17 mouse cellular contexts compared by ENCODE assay signal in genomic region chr6:140798841-140799240, GRCm38 (mm10).
DNase-seq lines count a peak whose midpoint lies in the region; ATAC-seq and TF ChIP-seq lines count a peak whose summit lies in the region.
"Had no signal": no experiment of that assay in that cellular context is flagged by ENCODE, and none has a peak within 500 bp of the region (broad histone marks: within the 10 kb centered on the region; RNA-seq: fewer than 3 reads in every experiment).

No protein-coding gene starts in this region.

- in situ Hi-C loops in CH12.LX (cut with MboI; ENCODE audit: low pct_ligation_motif_present, low pct_unique_long_range_greater_than_20kb, low sequenced_read_pairs), result no loop called here

- no peaks in the 10 kb centered on the region for H3K79me2 ChIP-seq in liver, adult 2 months (ENCODE audit: control insufficient read depth, insufficient read depth, low read length)
- H3K79me2 ChIP-seq in CH12.LX (replicated peaks; ENCODE audit: control insufficient read depth, extremely low read depth, insufficient read depth, poor library complexity, severe bottlenecking), result no peaks in the 10 kb centered on the region

- TF ChIP-seq RAD21 in CH12.LX (IDR thresholded peaks at IDR 0.05; ENCODE audit: low read depth, low read length), result no peak; the same call in 1 of the 2 replicates

- no peak for TF ChIP-seq POLR2A in liver, adult 2 months (IDR thresholded peaks at IDR 0.05; ENCODE audit: extremely low read depth, insufficient read depth, low read length)
- TF ChIP-seq POLR2A in CH12.LX (IDR thresholded peaks at IDR 0.05; ENCODE audit: low read depth, low read length), result no peak
- no peak for TF ChIP-seq POLR2A in bone marrow macrophage, adult 2 months (IDR thresholded peaks at IDR 0.05; ENCODE audit: borderline replicate concordance, low read depth, low read length)

- no peak overlapping the region for H3K4me2 ChIP-seq in liver, embryonic 11.5 days
- H3K4me2 ChIP-seq in CH12.LX (ENCODE audit: insufficient read depth, low read depth, poor library complexity, severe bottlenecking), result no peak overlapping the region
- H3K4me2 ChIP-seq: forebrain, embryonic 13.5 days; heart, embryonic 15.5 days; hindbrain, embryonic 12.5 days; limb, embryonic 12.5 days; neural tube, embryonic 15.5 days had no signal

- no peaks in the 10 kb centered on the region for H3K27me3 ChIP-seq in liver, adult 2 months (ENCODE audit: control insufficient read depth, insufficient read depth, low read length)
- H3K27me3 ChIP-seq in liver, embryonic 11.5 days (replicated peaks; ENCODE audit: control insufficient read depth, insufficient read depth, low read length), result no peaks in the 10 kb centered on the region
- H3K27me3 ChIP-seq in CH12.LX (replicated peaks), result no peaks in the 10 kb centered on the region
- H3K27me3 ChIP-seq: forebrain, embryonic 13.5 days; heart, embryonic 15.5 days; hindbrain, embryonic 12.5 days; limb, embryonic 12.5 days; neural tube, embryonic 15.5 days had no signal

- no peak overlapping the region for H3K27ac ChIP-seq in liver, adult 2 months (replicated peaks; ENCODE audit: insufficient read depth, low read depth, low read length)
- no peak overlapping the region for H3K27ac ChIP-seq in liver, embryonic 11.5 days (ENCODE audit: low read depth, low read length)
- no peak overlapping the region for H3K27ac ChIP-seq in CH12.LX (ENCODE audit: insufficient read depth, low read depth)
- no peak overlapping the region for H3K27ac ChIP-seq in bone marrow macrophage, adult 2 months (ENCODE audit: insufficient read depth, low read depth, low read length)
- H3K27ac ChIP-seq: forebrain, embryonic 13.5 days; heart, embryonic 15.5 days; hindbrain, embryonic 12.5 days; limb, embryonic 12.5 days; neural tube, embryonic 15.5 days had no signal

- H3K9ac ChIP-seq in liver, adult 2 months (ENCODE audit: low read depth, low read length), result no peak overlapping the region
- H3K9ac ChIP-seq in liver, embryonic 11.5 days (ENCODE audit: low read depth, low read length), result no peak overlapping the region
- H3K9ac ChIP-seq in CH12.LX (ENCODE audit: insufficient read depth, low read depth), result no peak overlapping the region
- H3K9ac ChIP-seq: forebrain, embryonic 13.5 days; heart, embryonic 15.5 days; hindbrain, embryonic 12.5 days; limb, embryonic 12.5 days; neural tube, embryonic 15.5 days had no signal

- ATAC-seq in liver, embryonic 11.5 days (replicated peaks; ENCODE audit: low FRiP score), result no peak
- ATAC-seq in activated CD4-positive, CD25-positive, alpha-beta regulatory T cell, adult 4 months, result no peak
- ATAC-seq: forebrain, embryonic 13.5 days had no signal

- DNase-seq in cerebellum, adult 9-11 months, result peak; percentile 11
- DNase-seq in cerebellum, postnatal 10 days, result no peak
- no peak for DNase-seq in liver, adult 2 months (ENCODE audit: extremely low read depth, low read depth, low spot score)
- no peak for DNase-seq in liver, embryonic 11.5 days (ENCODE audit: low spot score)
- DNase-seq in CH12.LX (ENCODE audit: extremely low read depth), result no peak
- DNase-seq: adrenal gland, postnatal 25 days; kidney, adult 11 months; kidney, postnatal 36 days; lung, postnatal 14 days; thymus, postnatal 25 days had no signal

- H3K9me3 ChIP-seq in liver, embryonic 11.5 days (ENCODE audit: control insufficient read depth, low read length), result no peaks in the 10 kb centered on the region
- H3K9me3 ChIP-seq in CH12.LX (replicated peaks; ENCODE audit: low read length), result peaks cover 4% of the 10 kb centered on the region
- H3K9me3 ChIP-seq: forebrain, embryonic 13.5 days; heart, embryonic 15.5 days; hindbrain, embryonic 12.5 days; neural tube, embryonic 15.5 days had no signal

- TF ChIP-seq EP300 in CH12.LX (IDR thresholded peaks at IDR 0.05; ENCODE audit: low read length), result no peak

- no peaks in the 10 kb centered on the region for H3K36me3 ChIP-seq in liver, adult 2 months (ENCODE audit: control insufficient read depth, insufficient read depth, low read length)
- H3K36me3 ChIP-seq in liver, embryonic 11.5 days (ENCODE audit: control insufficient read depth, insufficient read depth, low read length), result no peaks in the 10 kb centered on the region
- H3K36me3 ChIP-seq in CH12.LX (replicated peaks in 1 of 2; ENCODE audit: control insufficient read depth in 1 of 2, insufficient read depth in 1 of 2, low read length in 1 of 2), result no peaks in the 10 kb centered on the region
- H3K36me3 ChIP-seq: heart, embryonic 15.5 days; hindbrain, embryonic 12.5 days; limb, embryonic 12.5 days; neural tube, embryonic 15.5 days had no signal

- WGBS in liver, adult 2 months, result 67% methylated on average over 3 of the region's 3 CpGs
- WGBS in liver, embryonic 11.5 days, result 66% methylated on average over 3 of the region's 3 CpGs

- H3K4me1 ChIP-seq in liver, adult 2 months (ENCODE audit: control insufficient read depth, insufficient read depth, low read length), result no peaks in the 10 kb centered on the region
- H3K4me1 ChIP-seq in liver, embryonic 11.5 days (replicated peaks; ENCODE audit: control insufficient read depth, insufficient read depth, low read length), result no peaks in the 10 kb centered on the region
- peaks cover 9 to 13% of the 10 kb centered on the region in 2 experiments; a peak in 3 of 4 replicates for H3K4me1 ChIP-seq in CH12.LX (ENCODE audit: control insufficient read depth in 1 of 2, insufficient read depth in 2 of 2)
- H3K4me1 ChIP-seq in bone marrow macrophage, adult 2 months (ENCODE audit: control insufficient read depth, insufficient read depth, low read length), result no peaks in the 10 kb centered on the region
- H3K4me1 ChIP-seq: forebrain, embryonic 13.5 days; heart, embryonic 15.5 days; hindbrain, embryonic 12.5 days; limb, embryonic 12.5 days; neural tube, embryonic 15.5 days had no signal

- dilution Hi-C loops in CH12.LX (cut with MboI; ENCODE audit: extremely low pct_ligation_motif_present, extremely low pct_unique_long_range_greater_than_20kb, low sequenced_read_pairs), result no loop called here

- TF ChIP-seq CTCF in liver, adult 2 months (IDR thresholded peaks at IDR 0.05; ENCODE audit: low read depth, low read length), result peak; percentile 5; the same call in 1 of the 2 replicates
- TF ChIP-seq CTCF in CH12.LX (conservative IDR thresholded peaks at IDR 0.05 in 1 of 2, IDR thresholded peaks at IDR 0.05 in 1 of 2; ENCODE audit: low read depth in 2 of 2, low read length in 2 of 2), result peak; percentile 30 to 33; a peak in 3 of 4 replicates
- 0 out of 2 replicates have a peak, but pooled peaks have one; percentile 17 for TF ChIP-seq CTCF in bone marrow macrophage, adult 2 months (IDR thresholded peaks at IDR 0.05; ENCODE audit: low read depth, low read length)

- no peak overlapping the region for H3K4me3 ChIP-seq in liver, adult 2 months (ENCODE audit: insufficient read depth, low read depth, low read length)
- no peak overlapping the region for H3K4me3 ChIP-seq in liver, embryonic 11.5 days (ENCODE audit: low read depth, low read length)
- H3K4me3 ChIP-seq in CH12.LX (replicated peaks in 1 of 3; ENCODE audit: low read depth in 2 of 3, low read length in 2 of 3, poor library complexity in 1 of 3), result no peak overlapping the region
- no peak overlapping the region for H3K4me3 ChIP-seq in bone marrow macrophage, adult 2 months (ENCODE audit: insufficient read depth, low read length)
- H3K4me3 ChIP-seq: forebrain, embryonic 13.5 days; heart, embryonic 15.5 days; hindbrain, embryonic 12.5 days; limb, embryonic 12.5 days; neural tube, embryonic 15.5 days had no signal

TF ChIP-seq in CH12.LX, 34 proteins besides CTCF, POLR2A, EP300 and RAD21:
- TF ChIP-seq RCOR1 (conservative IDR thresholded peaks at IDR 0.05; ENCODE audit: low read depth, low read length), result no peak
- no peak for TF ChIP-seq MYC (IDR thresholded peaks at IDR 0.05; ENCODE audit: low read depth, low read length)
- TF ChIP-seq SIN3A (IDR thresholded peaks at IDR 0.05; ENCODE audit: low read length), result no peak
- no peak for TF ChIP-seq KAT2A (IDR thresholded peaks at IDR 0.05; ENCODE audit: insufficient replicate concordance, low read length)
- no peak for TF ChIP-seq MXI1 (IDR thresholded peaks at IDR 0.05; ENCODE audit: low read depth, low read length)
- no peak for TF ChIP-seq UBTF (IDR thresholded peaks at IDR 0.05; ENCODE audit: low read depth, low read length)
- no peak for TF ChIP-seq BHLHE40 (IDR thresholded peaks at IDR 0.05; ENCODE audit: low read depth, low read length)
- no peak for TF ChIP-seq USF1 (IDR thresholded peaks at IDR 0.05; ENCODE audit: low read depth, low read length)
- TF ChIP-seq CHD2 (IDR thresholded peaks at IDR 0.05; ENCODE audit: low read length), result no peak
